Mouse (Mus musculus): ENCODE results near the gene Cyfip2. TPM values are rescaled to one million over a fixed set of nuclear protein-coding genes. Genes with fewer than 3 reads are reported as not detected.

Gene Cyfip2
- total and polyA plus RNA-seq, 2 experiments from 2014 or later, result 79.1 to 162 TPM

DNA sequence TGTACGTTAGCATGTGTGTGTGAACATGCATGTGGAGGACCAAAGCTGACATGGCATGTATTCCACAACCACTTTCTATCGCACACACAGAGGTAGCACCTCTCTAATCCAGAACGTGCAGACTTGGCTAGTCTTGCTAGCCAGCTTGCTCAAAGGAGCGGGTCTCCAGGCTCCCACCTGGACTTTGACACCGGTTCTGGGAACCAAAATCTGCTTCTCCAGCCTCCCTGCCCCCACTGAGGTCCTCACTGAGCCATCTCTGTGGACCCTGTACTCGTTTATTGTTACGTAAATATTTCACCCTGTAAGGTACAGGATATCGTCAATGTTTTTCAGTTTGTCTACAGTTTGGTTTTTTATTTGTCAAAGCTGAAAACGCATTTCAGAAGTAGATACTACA is 10.2 kb downstream of the Cyfip2 start:
- WGBS, result 87% methylated on average over 9 of the region's 9 CpGs
- H3K4me3 ChIP-seq (ENCODE audit: low read length), result no peak overlapping the region
- no peaks in the 10 kb centered on the region for H3K27me3 ChIP-seq (ENCODE audit: insufficient read depth, low read length)
- no peak for TF ChIP-seq CTCF (IDR thresholded peaks at IDR 0.05; ENCODE audit: low read depth)
- H3K9me3 ChIP-seq (ENCODE audit: low read length), result no peaks in the 10 kb centered on the region
- H3K9ac ChIP-seq (replicated peaks; ENCODE audit: low read length), result no peak overlapping the region
- no peak overlapping the region for H3K4me2 ChIP-seq (ENCODE audit: low read depth, low read length)
- H3K27ac ChIP-seq, result no peak overlapping the region
- no peak for ATAC-seq
- DNase-seq (ENCODE audit: low spot score), result no peak
- no peaks in the 10 kb centered on the region for H3K36me3 ChIP-seq (ENCODE audit: insufficient read depth, low read length)
- no peaks in the 10 kb centered on the region for H3K4me1 ChIP-seq (ENCODE audit: insufficient read depth, low read length)

- no peak overlapping the region for H3K27ac ChIP-seq
- no peaks in the 10 kb centered on the region for H3K9me3 ChIP-seq (ENCODE audit: low read length)
- H3K4me1 ChIP-seq (ENCODE audit: insufficient read depth, low read length), result no peaks in the 10 kb centered on the region
- no peaks in the 10 kb centered on the region for H3K27me3 ChIP-seq (ENCODE audit: insufficient read depth, low read length)
- no peak overlapping the region for H3K4me3 ChIP-seq (ENCODE audit: low read length)
- H3K9ac ChIP-seq (replicated peaks; ENCODE audit: low read length), result no peak overlapping the region
- peak; percentile 33; the same call in 1 of the 2 replicates for ATAC-seq
- no peak overlapping the region for H3K4me2 ChIP-seq (ENCODE audit: low read depth, low read length)
- no peaks in the 10 kb centered on the region for H3K36me3 ChIP-seq (ENCODE audit: insufficient read depth, low read length)
- DNase-seq (ENCODE audit: low spot score), result no peak
- no peak for TF ChIP-seq CTCF (IDR thresholded peaks at IDR 0.05; ENCODE audit: low read depth)
- 79% methylated on average over 23 of the region's 23 CpGs for WGBS
Measured at GRCm38 (mm10) chr11:46301579-46302248, 10.9 kb downstream of the Cyfip2 start.

DNA sequence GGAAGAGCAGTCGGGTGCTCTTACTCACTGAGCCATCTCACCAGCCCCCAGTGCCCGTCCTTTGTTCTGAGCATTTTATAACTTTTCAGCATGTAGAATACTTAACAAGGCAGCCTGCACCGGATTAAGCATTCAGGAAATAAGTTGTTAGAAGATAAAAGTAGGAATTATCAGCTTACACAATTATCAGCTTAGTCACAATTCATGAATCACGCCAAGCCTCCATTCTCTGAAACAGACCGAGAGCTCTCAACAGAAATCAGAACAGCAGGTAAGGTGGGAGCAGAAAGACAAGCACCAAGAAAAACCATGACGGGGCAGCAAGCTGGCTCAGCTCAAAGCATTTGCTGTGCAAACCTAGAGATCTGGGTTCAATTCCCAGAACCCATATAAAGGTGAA is 12.8 kb downstream of the Cyfip2 start:
- WGBS, result 74% methylated on average over 6 of the region's 6 CpGs
- Histone ChIP-seq H3K9ac (replicated peaks; ENCODE audit: low read length) (no peak overlapping the region), H3K4me2 (ENCODE audit: low read depth, low read length) (no peak overlapping the region), H3K27ac (no peak overlapping the region), H3K27me3 (ENCODE audit: insufficient read depth, low read length) (no peaks in the 10 kb centered on the region), H3K36me3 (ENCODE audit: insufficient read depth, low read length) (no peaks in the 10 kb centered on the region), H3K4me3 (ENCODE audit: low read length) (no peak overlapping the region), H3K9me3 (ENCODE audit: low read length) (no peaks in the 10 kb centered on the region), H3K4me1 (ENCODE audit: insufficient read depth, low read length) (no peaks in the 10 kb centered on the region)
- no peak for ATAC-seq
- no peak for TF ChIP-seq CTCF (IDR thresholded peaks at IDR 0.05; ENCODE audit: low read depth)
- no peak for DNase-seq (ENCODE audit: low spot score)

- Histone ChIP-seq H3K4me2 (ENCODE audit: low read depth, low read length) (no peak overlapping the region), H3K4me3 (ENCODE audit: low read length) (no peak overlapping the region), H3K27me3 (ENCODE audit: insufficient read depth, low read length) (no peaks in the 10 kb centered on the region), H3K27ac (no peak overlapping the region), H3K36me3 (ENCODE audit: insufficient read depth, low read length) (no peaks in the 10 kb centered on the region), H3K9ac (replicated peaks; ENCODE audit: low read length) (no peak overlapping the region), H3K9me3 (ENCODE audit: low read length) (no peaks in the 10 kb centered on the region), H3K4me1 (ENCODE audit: insufficient read depth, low read length) (no peaks in the 10 kb centered on the region)
- DNase-seq (ENCODE audit: low spot score) (no peak), ATAC-seq (no peak)
- WGBS, result 67% methylated on average over 13 of the region's 13 CpGs
- TF ChIP-seq CTCF (IDR thresholded peaks at IDR 0.05; ENCODE audit: low read depth), result no peak
Measured at GRCm38 (mm10) chr11:46298889-46299785, 13.5 kb downstream of the Cyfip2 start.

GRCm38 (mm10) chr11:46294390-46294789 is 18.3 kb downstream of the Cyfip2 start:
- no peak overlapping the region for H3K27ac ChIP-seq
- peak; percentile 60 for DNase-seq (ENCODE audit: low spot score)
- ATAC-seq, result peak; percentile 82

GRCm38 (mm10) chr11:46293491-46293890 is 19.2 kb downstream of the Cyfip2 start:
- no peak for TF ChIP-seq CTCF (IDR thresholded peaks at IDR 0.05; ENCODE audit: low read depth)
- H3K27ac ChIP-seq, result no peak overlapping the region
- no peaks in the 10 kb centered on the region for H3K27me3 ChIP-seq (ENCODE audit: insufficient read depth, low read length)
- H3K4me1 ChIP-seq (ENCODE audit: insufficient read depth, low read length), result no peaks in the 10 kb centered on the region; the same call in 1 of the 2 replicates
- no peak overlapping the region for H3K4me3 ChIP-seq (ENCODE audit: low read length)
- no peaks in the 10 kb centered on the region for H3K9me3 ChIP-seq (ENCODE audit: low read length)
- 85% methylated on average over 5 of the region's 5 CpGs for WGBS
- ATAC-seq, result no peak
- H3K4me2 ChIP-seq (ENCODE audit: low read depth, low read length), result no peak overlapping the region
- DNase-seq (ENCODE audit: low spot score), result no peak
- H3K9ac ChIP-seq (replicated peaks; ENCODE audit: low read length), result no peak overlapping the region
- peaks cover 3% of the 10 kb centered on the region; the same call in 1 of the 2 replicates for H3K36me3 ChIP-seq (ENCODE audit: insufficient read depth, low read length)

More at GRCm38 (mm10) chr11:46294390-46294789, 18.3 kb downstream of the Cyfip2 start:
- WGBS, result 42% methylated on average over 11 of the region's 11 CpGs
- Histone ChIP-seq H3K4me1 (ENCODE audit: insufficient read depth, low read length) (no peaks in the 10 kb centered on the region; the same call in 1 of the 2 replicates), H3K27me3 (ENCODE audit: insufficient read depth, low read length) (no peaks in the 10 kb centered on the region), H3K9ac (replicated peaks; ENCODE audit: low read length) (no peak overlapping the region), H3K9me3 (ENCODE audit: low read length) (no peaks in the 10 kb centered on the region), H3K4me3 (ENCODE audit: low read length) (no peak overlapping the region), H3K4me2 (ENCODE audit: low read depth, low read length) (no peak overlapping the region), H3K36me3 (ENCODE audit: insufficient read depth, low read length) (no peaks in the 10 kb centered on the region)
- no peak for TF ChIP-seq CTCF (IDR thresholded peaks at IDR 0.05; ENCODE audit: low read depth)

Measured in hindbrain, postnatal 0 days (tissue).